Mouse (Mus musculus) kidney, embryonic 16.5 days (tissue): Measurements from ENCODE around the gene Rbm20. TPM values are rescaled to one million over a fixed set of nuclear protein-coding genes. Genes with fewer than 3 reads are reported as not detected.
A peak's percentile ranks its signal among the peaks of the same experiment; 100 is the strongest.

Source experiments
- ATAC-seq: fragments of 200-750 bp; cut with Nextera tagmentation; 2 replicates; pipeline ENCODE4 v1.8.0; 2017; ENCODE audit warnings: moderate TSS enrichment; ENCODE audit not compliant: low FRiP score, low TSS enrichment
- H3K27ac ChIP-seq: fragments of 300-500 bp; sonication (generic); 2 replicates; pipeline ENCODE4 v1.5.1; 2014; ENCODE audit warnings: low read length
- H3K27me3 ChIP-seq: fragments of 300-500 bp; sonication (generic); 2 replicates; pipeline ENCODE4 v1.6.1; 2014; ENCODE audit warnings: low read length, control low read depth, mixed read lengths; ENCODE audit not compliant: insufficient read depth
- H3K36me3 ChIP-seq: fragments of 300-500 bp; sonication (generic); 2 replicates; pipeline ENCODE4 v1.6.1; 2014; ENCODE audit warnings: low read length, control low read depth, mixed read lengths; ENCODE audit not compliant: insufficient read depth
- H3K4me1 ChIP-seq: fragments of 300-500 bp; sonication (generic); 2 replicates; pipeline ENCODE4 v1.6.1; 2014; ENCODE audit warnings: low read length, control low read depth, mixed read lengths; ENCODE audit not compliant: insufficient read depth
- H3K4me2 ChIP-seq: fragments of 300-500 bp; sonication (generic); replicated peaks from 2 replicates; pipeline ENCODE4 v1.6.1; 2014; ENCODE audit warnings: low read depth, low read length
- H3K4me3 ChIP-seq: fragments of 300-500 bp; sonication (generic); 2 replicates; pipeline ENCODE4 v1.5.1; 2014; ENCODE audit warnings: mild to moderate bottlenecking, low read length
- H3K9ac ChIP-seq: fragments of 300-500 bp; sonication (generic); replicated peaks from 2 replicates; pipeline ENCODE4 v1.6.1; 2014; ENCODE audit warnings: low read length
- H3K9me3 ChIP-seq: fragments of 300-500 bp; sonication (generic); 2 replicates; pipeline ENCODE4 v1.6.1; 2016; ENCODE audit warnings: low read length, control low read depth
- WGBS: fragments of 180-500 bp; shearing (Covaris S2); extraction: QIAGEN DNeasy Blood & Tissue Kit; methylation state at CpG from one replicate; pipeline ENCODE4 v1.1.7; 2014; 5-methylcytosine and 5-hydroxymethylcytosine counted together
- polyA plus RNA-seq: library from polyadenylated mRNA; unstranded; fragments of >200 nt; fragmentation: Nextera tagmentation; extraction: Ambion mirVana; gene quantifications from 2 replicates; pipeline ENCODE4 v1.2.1, GENCODE M21; 2015

The Rbm20 gene
- polyA plus RNA-seq, 1 experiment from 2014 or later: 2.5 TPM

DNA sequence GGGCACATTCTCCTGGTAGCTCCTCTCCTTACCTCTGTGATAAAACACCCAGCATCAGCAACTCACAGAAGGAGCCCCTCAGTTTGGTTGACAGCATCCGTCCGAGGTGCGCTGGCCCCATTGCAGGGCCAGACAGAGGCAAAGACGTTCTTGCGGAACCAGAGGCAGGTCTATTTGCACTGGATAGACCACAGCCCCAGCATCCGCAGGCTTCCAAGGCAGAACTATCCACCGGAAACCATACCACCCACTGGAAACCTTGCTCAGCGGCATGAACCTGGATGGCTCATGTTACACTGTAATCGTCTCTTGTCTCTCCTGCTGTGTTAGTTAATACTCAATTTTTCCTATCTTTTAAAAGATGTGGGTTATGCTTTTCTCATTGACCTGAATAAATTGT lies 69.0 kb downstream of the Rbm20 start:
- 35% methylated on average over 9 of the region's 9 CpGs for WGBS
- Histone ChIP-seq H3K27ac (peak overlapping the region; percentile 39; the same call in 1 of the 2 replicates), H3K4me2 (no peak overlapping the region), H3K9me3 (no peaks in the 10 kb centered on the region), H3K4me3 (no peak overlapping the region), H3K4me1 (peaks cover 8% of the 10 kb centered on the region; the same call in 1 of the 2 replicates), H3K36me3 (no peaks in the 10 kb centered on the region), H3K27me3 (no peaks in the 10 kb centered on the region), H3K9ac (no peak overlapping the region)
- ATAC-seq: 0 out of 2 replicates have a peak, but pooled peaks have one; percentile 43

DNA sequence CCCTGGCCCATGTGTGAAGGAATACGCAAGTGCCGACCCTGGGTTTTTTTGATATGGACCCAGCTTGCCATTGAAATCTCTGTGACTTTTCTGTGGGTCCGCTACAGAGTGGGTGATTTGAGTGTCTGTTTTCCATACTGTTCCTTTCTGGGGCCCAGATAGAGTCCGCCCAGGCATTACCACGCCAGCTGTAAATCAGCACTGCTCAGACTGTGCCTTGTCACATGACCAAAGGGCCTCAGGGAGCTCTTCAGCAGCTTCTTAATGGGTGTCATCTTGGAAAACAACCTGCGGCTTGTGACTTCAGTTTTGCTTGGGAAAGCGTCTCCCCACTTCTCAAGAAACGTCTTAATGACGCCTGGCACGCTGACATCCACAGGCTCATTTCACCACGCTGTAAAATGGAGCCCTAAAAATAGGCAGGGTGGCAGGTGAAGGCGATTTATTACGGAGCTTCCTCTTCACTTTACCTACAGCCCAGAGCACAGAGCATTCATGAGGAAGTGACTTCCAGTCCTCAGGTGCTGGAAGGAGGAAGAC lies 71.2 kb downstream of the Rbm20 start:
- no peaks in the 10 kb centered on the region for H3K36me3 ChIP-seq
- no peaks in the 10 kb centered on the region for H3K9me3 ChIP-seq
- 61% methylated on average over 13 of the region's 13 CpGs for WGBS
- no peak overlapping the region for H3K9ac ChIP-seq
- peaks cover 11% of the 10 kb centered on the region; the same call in 1 of the 2 replicates for H3K4me1 ChIP-seq
- no peak for ATAC-seq
- H3K27me3 ChIP-seq: no peaks in the 10 kb centered on the region
- H3K4me2 ChIP-seq: no peak overlapping the region
- H3K27ac ChIP-seq: no peak overlapping the region
- no peak overlapping the region for H3K4me3 ChIP-seq

DNA sequence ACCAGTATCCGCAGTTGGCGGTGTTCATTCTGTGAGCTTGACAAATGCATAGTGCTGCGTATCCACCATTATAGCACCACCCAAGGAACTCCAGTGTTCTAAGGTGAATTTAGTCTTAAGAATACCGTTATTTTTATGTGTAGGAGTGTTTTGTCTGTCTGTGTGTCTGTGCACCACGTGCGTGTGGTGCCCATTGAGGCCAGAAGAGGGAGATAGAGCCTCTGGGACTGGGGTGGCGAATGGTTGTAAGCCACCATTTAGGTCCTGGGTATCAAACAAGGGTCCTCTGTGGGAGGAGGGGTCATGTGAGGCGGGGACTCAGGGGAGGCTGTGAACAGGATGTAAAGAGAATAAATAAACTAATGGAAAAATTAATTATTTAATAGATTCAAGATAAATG lies 72.2 kb downstream of the Rbm20 start:
- Histone ChIP-seq H3K4me2 (no peak overlapping the region), H3K36me3 (no peaks in the 10 kb centered on the region), H3K27ac (no peak overlapping the region), H3K4me3 (no peak overlapping the region), H3K4me1 (peaks cover 11% of the 10 kb centered on the region; the same call in 1 of the 2 replicates), H3K9me3 (no peaks in the 10 kb centered on the region), H3K27me3 (no peaks in the 10 kb centered on the region), H3K9ac (no peak overlapping the region)
- WGBS: 96% methylated on average over 8 of the region's 8 CpGs
- no peak for ATAC-seq

DNA sequence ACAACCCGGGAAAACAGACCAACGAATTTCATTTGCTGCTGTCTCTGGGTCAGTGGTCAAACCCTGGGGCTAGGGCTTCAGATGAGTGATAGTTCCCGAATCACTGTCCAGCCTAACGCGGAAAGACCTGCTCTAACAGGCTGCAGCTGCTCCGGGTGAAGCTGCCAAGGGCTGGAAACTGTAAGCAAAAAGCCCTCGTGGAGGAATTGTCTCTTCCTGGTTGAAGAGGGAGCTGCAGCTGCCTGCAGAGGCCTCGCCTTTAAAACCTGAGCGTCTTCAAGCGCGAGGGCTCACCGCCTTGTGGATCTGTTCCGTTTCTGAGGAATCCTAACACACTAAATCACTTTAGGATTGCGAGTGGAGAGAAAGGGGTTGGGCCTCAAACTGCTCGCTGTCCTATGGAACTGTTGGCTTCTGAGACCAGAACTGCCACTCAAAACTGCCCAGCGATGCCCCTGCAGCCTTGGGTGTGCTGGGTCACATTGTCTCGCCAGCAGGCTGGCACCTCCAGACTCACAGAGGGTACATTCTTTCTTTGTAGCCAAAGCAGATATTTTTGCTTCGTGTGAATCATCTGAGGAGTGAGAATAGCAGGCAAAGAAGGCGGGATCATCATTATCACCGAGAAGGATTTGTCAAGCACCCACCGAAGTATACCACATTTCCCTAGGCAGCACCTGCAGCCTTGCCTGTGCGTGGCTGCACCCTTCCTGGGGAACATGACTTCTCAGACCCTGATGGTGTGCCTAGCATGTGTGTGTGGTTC lies 74.5 kb downstream of the Rbm20 start:
- Histone ChIP-seq H3K4me1 (peaks cover 13% of the 10 kb centered on the region), H3K27ac (0 out of 2 replicates have a peak overlapping the region, but pooled peaks have one; percentile 6), H3K4me2 (no peak overlapping the region), H3K4me3 (no peak overlapping the region), H3K36me3 (no peaks in the 10 kb centered on the region), H3K9ac (no peak overlapping the region), H3K9me3 (peaks cover 3% of the 10 kb centered on the region; the same call in 1 of the 2 replicates), H3K27me3 (no peaks in the 10 kb centered on the region)
- 50% methylated on average over 22 of the region's 22 CpGs for WGBS
- no peak for ATAC-seq

DNA sequence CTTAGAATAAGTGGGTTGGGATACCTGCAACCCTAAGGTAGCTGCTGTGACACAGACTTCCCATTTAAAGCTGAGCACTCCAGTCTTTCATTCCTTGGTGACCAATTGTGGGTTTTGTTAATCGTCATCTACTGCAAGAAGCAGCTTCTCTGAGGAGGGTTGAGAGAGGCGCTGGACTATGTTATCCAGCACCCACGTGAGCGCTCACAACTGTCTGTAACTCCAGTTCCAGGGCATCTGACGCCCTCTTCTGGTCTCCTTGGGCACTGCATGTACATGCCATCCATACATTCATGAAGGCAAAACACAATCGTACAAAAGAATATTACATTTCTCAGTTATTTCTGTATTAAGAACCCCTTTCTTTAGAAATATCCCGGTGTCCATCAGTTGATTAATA lies 75.9 kb downstream of the Rbm20 start:
- Histone ChIP-seq H3K27me3 (no peaks in the 10 kb centered on the region), H3K9ac (no peak overlapping the region), H3K27ac (no peak overlapping the region), H3K4me1 (peaks cover 13% of the 10 kb centered on the region), H3K36me3 (no peaks in the 10 kb centered on the region), H3K9me3 (peaks cover 4% of the 10 kb centered on the region; the same call in 1 of the 2 replicates), H3K4me2 (no peak overlapping the region), H3K4me3 (no peak overlapping the region)
- ATAC-seq: no peak
- WGBS: 63% methylated on average over 7 of the region's 7 CpGs

DNA sequence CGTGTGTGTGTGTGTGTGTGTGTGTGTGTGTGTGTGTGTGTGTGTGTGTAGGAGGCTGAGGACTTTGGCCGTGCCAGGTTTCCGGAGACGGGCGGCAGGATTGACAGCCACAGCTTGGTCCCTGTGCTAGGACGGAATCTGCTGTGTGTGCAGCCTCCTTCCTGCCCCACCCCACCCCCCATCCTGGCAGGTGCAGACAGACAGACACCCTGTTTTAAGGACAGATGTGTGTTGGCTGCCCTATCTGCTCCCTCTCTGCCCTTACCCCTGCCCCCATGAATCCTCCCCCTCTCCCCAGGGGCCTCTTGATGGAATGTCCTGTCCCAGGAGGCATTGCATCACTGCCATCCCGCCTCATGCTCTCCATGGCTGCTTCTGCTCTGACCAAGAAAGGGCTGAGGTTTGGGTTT lies 77.3 kb downstream of the Rbm20 start:
- Histone ChIP-seq H3K4me2 (no peak overlapping the region), H3K9ac (no peak overlapping the region), H3K9me3 (peaks cover 4% of the 10 kb centered on the region; the same call in 1 of the 2 replicates), H3K27me3 (no peaks in the 10 kb centered on the region), H3K36me3 (no peaks in the 10 kb centered on the region), H3K27ac (no peak overlapping the region), H3K4me1 (peaks cover 10% of the 10 kb centered on the region), H3K4me3 (no peak overlapping the region)
- 27% methylated on average over 7 of the region's 7 CpGs for WGBS
- ATAC-seq: peak; percentile 74

DNA sequence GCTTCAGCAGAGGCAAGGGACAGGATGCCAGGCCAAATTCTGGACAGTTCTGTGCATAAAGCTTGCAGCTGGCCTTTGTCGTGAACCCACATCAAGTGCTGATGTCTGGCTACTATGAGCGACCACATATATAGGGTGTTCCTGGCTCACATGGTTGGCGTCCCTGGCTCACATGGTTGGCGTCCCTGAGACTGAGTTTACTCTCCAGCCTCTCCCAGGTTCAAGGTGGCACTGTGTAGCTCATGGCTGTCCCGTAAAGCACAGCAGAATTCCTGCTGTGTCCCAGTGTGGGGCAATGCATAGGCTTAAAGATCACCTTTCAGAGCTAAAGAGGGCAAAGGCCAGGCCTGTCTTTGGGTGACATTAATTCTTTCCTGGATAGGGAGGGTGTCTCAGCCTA lies 78.2 kb downstream of the Rbm20 start:
- 75% methylated on average over 5 of the region's 5 CpGs for WGBS
- Histone ChIP-seq H3K4me3 (no peak overlapping the region), H3K9ac (no peak overlapping the region), H3K27ac (no peak overlapping the region), H3K4me2 (no peak overlapping the region), H3K36me3 (no peaks in the 10 kb centered on the region), H3K4me1 (peaks cover 10% of the 10 kb centered on the region), H3K27me3 (no peaks in the 10 kb centered on the region), H3K9me3 (peaks cover 4% of the 10 kb centered on the region; the same call in 1 of the 2 replicates)
- ATAC-seq: no peak

DNA sequence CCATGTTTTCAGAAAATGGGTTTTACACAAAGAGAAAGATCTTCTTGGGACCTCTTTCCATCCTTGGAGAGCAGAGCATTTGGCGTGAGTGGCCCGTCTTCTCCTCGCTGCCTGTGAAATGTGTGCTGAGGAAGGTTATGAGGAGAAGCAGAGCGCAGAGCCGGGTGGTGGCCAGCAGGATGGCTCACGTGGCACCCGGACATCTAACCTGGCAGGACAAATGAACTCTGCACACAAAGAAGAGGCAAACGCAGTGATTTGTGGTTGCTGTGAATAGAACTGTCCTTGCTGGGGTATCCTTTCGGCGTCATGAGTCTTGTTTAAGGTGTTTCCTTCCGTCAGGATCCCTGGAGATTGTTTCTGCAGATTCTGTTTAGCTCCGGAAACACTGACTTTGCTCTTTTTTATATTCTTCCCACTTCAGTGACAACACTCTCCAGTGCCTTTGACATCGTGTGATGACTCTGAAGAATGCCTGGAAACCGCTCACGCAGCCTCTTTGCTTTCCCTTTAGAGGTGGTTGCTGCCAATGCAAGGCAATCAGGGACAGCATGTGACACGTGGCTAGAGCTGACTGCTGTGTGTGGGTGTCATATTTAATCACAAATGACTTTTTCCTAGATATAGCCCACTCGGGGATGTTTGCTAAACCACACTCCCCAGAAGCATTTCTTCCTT lies 80.5 kb downstream of the Rbm20 start:
- Histone ChIP-seq H3K4me1 (peaks cover 6% of the 10 kb centered on the region), H3K27me3 (no peaks in the 10 kb centered on the region), H3K4me2 (no peak overlapping the region), H3K4me3 (no peak overlapping the region), H3K9me3 (peaks cover 4% of the 10 kb centered on the region; the same call in 1 of the 2 replicates), H3K27ac (no peak overlapping the region), H3K36me3 (no peaks in the 10 kb centered on the region), H3K9ac (no peak overlapping the region)
- WGBS: 82% methylated on average over 17 of the region's 17 CpGs
- ATAC-seq: no peak

DNA sequence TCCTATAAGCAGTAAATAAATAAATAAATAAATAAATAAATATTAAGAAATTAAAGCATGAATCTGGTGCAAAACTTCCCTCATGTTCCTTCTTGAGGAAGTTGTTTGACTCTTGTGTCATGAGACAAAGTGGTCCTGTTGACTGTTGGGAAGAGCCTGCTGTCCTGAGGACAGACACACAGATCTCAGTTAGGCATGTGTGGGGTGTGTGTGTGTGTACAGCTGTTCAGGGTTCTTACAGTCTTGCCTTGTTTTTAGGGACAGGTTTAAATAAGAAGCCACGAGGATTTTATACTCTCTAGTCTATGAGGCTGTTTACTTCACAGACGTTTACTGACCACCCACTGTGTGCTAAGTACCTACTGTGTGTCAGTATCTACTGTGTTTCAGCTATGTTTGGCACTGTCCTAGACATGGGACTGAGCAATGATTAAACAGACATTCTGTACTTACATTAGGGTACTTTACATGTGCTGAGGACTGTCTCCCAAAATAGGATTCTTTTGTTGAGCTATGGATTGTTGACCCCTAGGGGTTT lies 81.8 kb downstream of the Rbm20 start:
- no peaks in the 10 kb centered on the region for H3K36me3 ChIP-seq
- H3K9me3 ChIP-seq: peaks cover 4% of the 10 kb centered on the region; the same call in 1 of the 2 replicates
- no peak for ATAC-seq
- WGBS: 82% methylated on average over 2 of the region's 2 CpGs
- no peak overlapping the region for H3K9ac ChIP-seq
- peaks cover 6% of the 10 kb centered on the region for H3K4me1 ChIP-seq
- no peak overlapping the region for H3K4me2 ChIP-seq
- no peak overlapping the region for H3K4me3 ChIP-seq
- no peak overlapping the region for H3K27ac ChIP-seq
- H3K27me3 ChIP-seq: no peaks in the 10 kb centered on the region
